Mouse (Mus musculus) neural tube, embryonic 15.5 days (tissue): ENCODE data around the gene Rpl27a. TPM values are rescaled to one million over a fixed set of nuclear protein-coding genes. Genes with fewer than 3 reads are reported as not detected.

Source experiments
- ATAC-seq: fragments of 200-750 bp; cut with Nextera tagmentation; 2 replicates; pipeline ENCODE4 v1.8.0; 2017; ENCODE audit warnings: mild to moderate bottlenecking, moderate TSS enrichment, moderate library complexity; ENCODE audit not compliant: low FRiP score
- H3K27ac ChIP-seq: fragments of 300-500 bp; sonication (generic); replicated peaks from 2 replicates; pipeline ENCODE4 v1.5.1; 2015; ENCODE audit warnings: mild to moderate bottlenecking, inconsistent platforms
- H3K27me3 ChIP-seq: fragments of 300-500 bp; sonication (generic); replicated peaks from 2 replicates; pipeline ENCODE4 v1.6.1; 2015; ENCODE audit warnings: inconsistent platforms
- H3K36me3 ChIP-seq: fragments of 300-500 bp; sonication (generic); 2 replicates; pipeline ENCODE4 v1.6.1; 2015; ENCODE audit warnings: inconsistent platforms
- H3K4me1 ChIP-seq: fragments of 300-500 bp; sonication (generic); 2 replicates; pipeline ENCODE4 v1.6.1; 2015; ENCODE audit warnings: inconsistent platforms
- H3K4me2 ChIP-seq: fragments of 300-500 bp; sonication (generic); 2 replicates; pipeline ENCODE4 v1.6.1; 2015; ENCODE audit warnings: inconsistent platforms, mild to moderate bottlenecking, moderate library complexity
- H3K4me3 ChIP-seq: fragments of 300-500 bp; sonication (generic); replicated peaks from 2 replicates; pipeline ENCODE4 v1.5.1; 2015; ENCODE audit warnings: mild to moderate bottlenecking, inconsistent platforms
- H3K9ac ChIP-seq: fragments of 300-500 bp; sonication (generic); replicated peaks from 2 replicates; pipeline ENCODE4 v1.6.1; 2015; ENCODE audit warnings: mild to moderate bottlenecking, inconsistent platforms
- H3K9me3 ChIP-seq: fragments of 300-500 bp; sonication (generic); replicated peaks from 2 replicates; pipeline ENCODE4 v1.6.1; 2016; ENCODE audit warnings: inconsistent platforms
- WGBS: fragments of 180-500 bp; shearing (Covaris S2); methylation state at CpG from one replicate; pipeline ENCODE4 v1.1.7; 2015; ENCODE audit warnings: mixed read lengths; 5-methylcytosine and 5-hydroxymethylcytosine counted together
- polyA plus RNA-seq: library from polyadenylated mRNA; unstranded; fragments of >200 nt; fragmentation: Nextera tagmentation; extraction: Ambion mirVana; gene quantifications from 2 replicates; pipeline ENCODE4 v1.2.1, GENCODE M21; 2015

Rpl27a gene
- polyA plus RNA-seq, 1 experiment from 2014 or later = 81.6 TPM

DNA sequence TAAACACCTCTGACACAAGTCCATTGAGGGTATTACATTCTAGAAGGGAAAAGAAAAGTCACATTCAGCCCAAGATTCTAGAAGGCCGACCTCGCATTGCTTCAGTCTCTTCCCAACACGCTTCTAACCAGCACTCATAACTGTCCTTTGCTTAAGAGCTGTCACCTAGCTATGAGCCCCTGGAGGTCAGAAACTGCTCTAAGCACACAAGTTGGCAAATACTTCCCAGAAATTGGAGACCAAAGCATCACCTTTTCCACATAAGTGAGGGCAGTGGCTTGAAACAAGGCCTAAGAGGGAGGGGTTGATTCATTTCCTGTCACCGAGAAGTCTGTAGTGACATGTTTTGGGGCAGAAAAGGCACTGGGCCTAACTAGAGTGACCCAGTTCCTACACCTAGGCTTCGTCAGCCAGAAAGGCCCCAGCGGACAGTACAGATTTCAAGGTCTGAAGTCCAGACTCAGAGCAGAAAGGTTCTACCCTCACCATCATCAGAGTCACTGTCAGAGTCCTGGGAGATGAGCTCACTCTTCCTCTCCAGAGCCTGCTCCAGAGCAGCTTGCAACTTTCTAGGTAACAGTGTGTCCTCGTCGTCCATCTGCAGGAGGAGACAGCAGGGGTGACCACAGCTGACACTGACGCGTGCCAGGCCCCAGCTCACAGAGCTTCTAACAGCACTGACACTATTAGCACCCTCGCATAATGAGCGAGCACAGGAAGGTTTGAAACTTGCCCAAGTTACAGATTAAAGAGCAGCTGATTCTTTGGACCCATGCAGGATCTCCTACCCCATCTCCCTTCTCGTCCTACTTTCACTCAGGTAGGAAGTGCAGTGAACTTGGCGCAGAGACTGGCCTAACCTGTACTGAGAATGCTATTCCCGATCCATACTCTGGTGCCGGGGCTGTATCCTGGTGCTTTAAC lies 7.1 kb downstream of the Rpl27a start:
- no peak overlapping the region for H3K4me3 ChIP-seq
- no peak overlapping the region for H3K9ac ChIP-seq
- H3K27me3 ChIP-seq = no peaks in the 10 kb centered on the region
- no peak overlapping the region for H3K4me2 ChIP-seq
- peaks cover 61% of the 10 kb centered on the region for H3K36me3 ChIP-seq
- no peaks in the 10 kb centered on the region for H3K9me3 ChIP-seq
- ATAC-seq = no peak
- no peak overlapping the region; the same call in 1 of the 2 replicates for H3K27ac ChIP-seq
- whole genome bisulfite sequencing = 83% methylated on average over 16 of the region's 16 CpGs
- H3K4me1 ChIP-seq = peaks cover 9% of the 10 kb centered on the region

- Histone ChIP-seq H3K9me3 (no peaks in the 10 kb centered on the region), H3K4me2 (no peak overlapping the region), H3K36me3 (peaks cover 46% of the 10 kb centered on the region), H3K4me3 (no peak overlapping the region), H3K27me3 (no peaks in the 10 kb centered on the region), H3K4me1 (no peaks in the 10 kb centered on the region), H3K9ac (0 out of 2 replicates have a peak overlapping the region, but pooled peaks have one; percentile 29), H3K27ac (no peak overlapping the region)
- ATAC-seq = no peak
- WGBS = 78% methylated on average over 3 of the region's 3 CpGs
Measured at GRCm38 (mm10) chr7:109527536-109527935, 8.6 kb downstream of the Rpl27a start.

GRCm38 (mm10) chr7:109528356-109528755 lies 9.4 kb downstream of the Rpl27a start:
- Histone ChIP-seq H3K4me1 (no peaks in the 10 kb centered on the region), H3K9me3 (no peaks in the 10 kb centered on the region), H3K36me3 (peaks cover 39% of the 10 kb centered on the region), H3K27ac (no peak overlapping the region), H3K9ac (no peak overlapping the region), H3K27me3 (no peaks in the 10 kb centered on the region), H3K4me2 (no peak overlapping the region), H3K4me3 (no peak overlapping the region)
- WGBS = 16% methylated on average over 3 of the region's 3 CpGs
- peak; percentile 64 for ATAC-seq

DNA sequence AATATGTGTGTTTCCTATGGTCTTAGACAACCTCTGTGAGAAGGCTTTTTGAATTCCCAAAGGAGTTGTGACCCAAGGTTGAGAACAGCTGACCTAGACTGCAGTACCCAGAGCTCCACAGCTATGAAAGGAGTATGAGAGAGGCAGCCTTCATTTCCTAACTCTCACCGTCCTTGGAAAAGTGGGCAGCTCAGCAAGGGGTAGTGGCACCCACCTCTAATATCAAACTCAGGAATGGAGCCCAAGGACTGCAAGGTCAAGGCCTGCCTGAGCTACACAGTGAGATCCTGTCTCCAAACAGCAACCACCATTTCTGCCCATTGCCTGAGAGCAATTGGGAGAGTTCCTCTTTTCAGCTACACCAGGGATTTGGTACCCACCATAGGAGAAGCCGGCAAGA lies 10.8 kb downstream of the Rpl27a start:
- H3K4me3 ChIP-seq = no peak overlapping the region
- peaks cover 26% of the 10 kb centered on the region for H3K36me3 ChIP-seq
- 84% methylated on average over 2 of the region's 2 CpGs for WGBS
- no peak overlapping the region for H3K27ac ChIP-seq
- no peaks in the 10 kb centered on the region for H3K4me1 ChIP-seq
- H3K4me2 ChIP-seq = no peak overlapping the region
- no peak for ATAC-seq
- no peak overlapping the region for H3K9ac ChIP-seq
- H3K27me3 ChIP-seq = no peaks in the 10 kb centered on the region
- no peaks in the 10 kb centered on the region for H3K9me3 ChIP-seq

DNA sequence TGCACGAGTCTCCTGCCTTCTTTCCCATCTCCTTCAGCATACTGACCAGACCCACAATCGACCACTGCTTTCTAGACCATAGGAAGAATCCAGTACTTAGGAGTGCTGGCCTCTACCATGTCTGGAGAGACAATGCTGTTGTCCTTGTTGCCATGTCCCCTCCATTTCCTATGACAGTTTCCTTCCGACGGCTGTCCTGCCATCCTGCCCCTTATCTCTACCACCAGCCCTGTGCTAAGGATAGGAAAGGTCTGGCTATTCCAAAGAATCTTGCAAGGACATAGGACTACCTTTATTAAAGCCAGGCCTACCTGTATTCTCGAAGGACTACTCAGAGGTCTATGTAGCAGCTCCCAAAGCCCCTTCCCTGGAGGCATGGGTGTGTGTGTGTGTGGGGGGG lies 12.6 kb downstream of the Rpl27a start:
- Histone ChIP-seq H3K9ac (no peak overlapping the region), H3K36me3 (peaks cover 12% of the 10 kb centered on the region; the same call in 1 of the 2 replicates), H3K27me3 (no peaks in the 10 kb centered on the region), H3K4me1 (peaks cover 9% of the 10 kb centered on the region; the same call in 1 of the 2 replicates), H3K4me3 (no peak overlapping the region), H3K4me2 (no peak overlapping the region), H3K27ac (no peak overlapping the region), H3K9me3 (no peaks in the 10 kb centered on the region)
- ATAC-seq = no peak
- 83% methylated on average over 5 of the region's 5 CpGs for WGBS

- ATAC-seq = no peak
- WGBS = 84% methylated on average over 3 of the region's 3 CpGs
- H3K9ac ChIP-seq = no peak overlapping the region
Measured at GRCm38 (mm10) chr7:109532691-109533090, 13.7 kb downstream of the Rpl27a start.

GRCm38 (mm10) chr7:109533129-109533528 lies 14.2 kb downstream of the Rpl27a start:
- Histone ChIP-seq H3K27ac (no peak overlapping the region), H3K4me1 (peaks cover 14% of the 10 kb centered on the region; the same call in 1 of the 2 replicates), H3K9ac (no peak overlapping the region), H3K4me3 (no peak overlapping the region), H3K9me3 (no peaks in the 10 kb centered on the region), H3K4me2 (no peak overlapping the region), H3K27me3 (no peaks in the 10 kb centered on the region), H3K36me3 (peaks cover 8% of the 10 kb centered on the region; the same call in 1 of the 2 replicates)
- WGBS = 92% methylated on average over 4 of the region's 4 CpGs
- ATAC-seq = no peak

More at GRCm38 (mm10) chr7:109532691-109533090, 13.7 kb downstream of the Rpl27a start:
- no peak overlapping the region for H3K4me3 ChIP-seq
- no peak overlapping the region for H3K4me2 ChIP-seq
- H3K27me3 ChIP-seq = no peaks in the 10 kb centered on the region
- H3K36me3 ChIP-seq = peaks cover 8% of the 10 kb centered on the region; the same call in 1 of the 2 replicates
- no peak overlapping the region for H3K27ac ChIP-seq
- no peaks in the 10 kb centered on the region for H3K9me3 ChIP-seq
- peaks cover 14% of the 10 kb centered on the region; the same call in 1 of the 2 replicates for H3K4me1 ChIP-seq

DNA sequence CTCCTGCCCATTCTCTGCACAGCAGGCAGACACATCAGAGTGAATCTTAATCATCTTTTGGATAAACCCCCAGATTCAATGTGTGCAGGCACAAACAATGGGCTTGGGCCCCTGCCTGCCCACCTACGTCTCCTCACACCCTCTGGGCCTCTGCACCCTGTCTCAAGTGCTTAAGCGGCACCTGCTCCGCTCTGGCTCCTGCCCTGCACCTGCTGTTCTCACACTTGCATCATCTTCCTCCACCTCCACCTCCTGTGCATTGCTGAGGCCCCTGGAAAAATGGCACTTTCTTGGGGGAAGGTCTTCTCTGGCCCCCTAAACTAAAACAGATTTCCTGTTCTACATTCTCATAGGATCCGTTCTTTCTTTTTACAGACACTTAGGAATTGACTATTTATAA lies 14.9 kb downstream of the Rpl27a start:
- Histone ChIP-seq H3K9ac (no peak overlapping the region), H3K4me2 (no peak overlapping the region), H3K4me3 (no peak overlapping the region), H3K27ac (no peak overlapping the region), H3K36me3 (peaks cover 8% of the 10 kb centered on the region; the same call in 1 of the 2 replicates), H3K9me3 (no peaks in the 10 kb centered on the region), H3K4me1 (peaks cover 14% of the 10 kb centered on the region; the same call in 1 of the 2 replicates), H3K27me3 (no peaks in the 10 kb centered on the region)
- WGBS = 88% methylated on average over 4 of the region's 4 CpGs
- ATAC-seq = no peak

DNA sequence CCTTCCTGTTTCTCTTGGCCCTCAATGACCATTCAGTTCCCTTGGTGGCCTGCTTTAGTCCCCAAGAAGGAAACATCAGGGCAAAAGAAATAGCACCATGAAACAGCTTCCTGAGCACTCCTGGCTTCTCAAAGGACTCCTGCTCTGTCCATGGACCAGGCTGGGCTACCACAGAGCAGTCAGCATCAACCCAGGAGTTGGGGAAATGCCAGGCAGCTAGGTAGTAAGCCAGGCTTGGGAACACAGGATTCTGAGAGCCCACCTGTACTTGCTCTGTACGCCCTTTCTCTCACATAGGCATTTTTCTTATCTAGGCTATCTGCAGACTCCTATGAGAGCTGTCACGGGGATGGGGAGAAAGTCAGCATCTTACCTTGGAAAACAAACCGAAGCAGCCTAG lies 16.0 kb downstream of the Rpl27a start:
- Histone ChIP-seq H3K27me3 (no peaks in the 10 kb centered on the region), H3K4me2 (no peak overlapping the region), H3K4me3 (no peak overlapping the region), H3K9ac (no peak overlapping the region), H3K36me3 (peaks cover 8% of the 10 kb centered on the region; the same call in 1 of the 2 replicates), H3K27ac (no peak overlapping the region), H3K9me3 (no peaks in the 10 kb centered on the region), H3K4me1 (peaks cover 14% of the 10 kb centered on the region; the same call in 1 of the 2 replicates)
- no peak for ATAC-seq
- 98% methylated on average over 3 of the region's 3 CpGs for WGBS

GRCm38 (mm10) chr7:109536451-109536946 lies 17.6 kb downstream of the Rpl27a start:
- H3K27ac ChIP-seq = peak overlapping the region; percentile 65
- 50% methylated on average over 4 of the region's 4 CpGs for WGBS
- peaks cover 14% of the 10 kb centered on the region; the same call in 1 of the 2 replicates for H3K4me1 ChIP-seq
- ATAC-seq = peak; percentile 85
- no peak overlapping the region for H3K4me3 ChIP-seq
- no peaks in the 10 kb centered on the region for H3K27me3 ChIP-seq
- H3K4me2 ChIP-seq = no peak overlapping the region
- no peaks in the 10 kb centered on the region for H3K9me3 ChIP-seq
- H3K36me3 ChIP-seq = 0 out of 2 replicates have a peak, but pooled peaks cover 3% of the 10 kb centered on the region
- H3K9ac ChIP-seq = no peak overlapping the region

GRCm38 (mm10) chr7:109540902-109541301 lies 22.0 kb downstream of the Rpl27a start:
- H3K36me3 ChIP-seq = no peaks in the 10 kb centered on the region
- no peak overlapping the region for H3K27ac ChIP-seq
- no peaks in the 10 kb centered on the region for H3K27me3 ChIP-seq
- no peak overlapping the region for H3K9ac ChIP-seq
- ATAC-seq = no peak
- H3K4me3 ChIP-seq = no peak overlapping the region
- H3K4me1 ChIP-seq = peaks cover 14% of the 10 kb centered on the region
- H3K9me3 ChIP-seq = no peaks in the 10 kb centered on the region
- no peak overlapping the region for H3K4me2 ChIP-seq
